Mouse (Mus musculus): Measurements from ENCODE around the gene Zc3hc1. TPM values are rescaled to one million over a fixed set of nuclear protein-coding genes. Genes with fewer than 3 reads are reported as not detected.
A peak's percentile ranks its signal among the peaks of the same experiment; 100 is the strongest.
"Not testable (repeated sequence)": the region's sequence is repeated elsewhere in the genome, so short reads cannot be mapped to it uniquely, and the experiment has no call there.

The Zc3hc1 gene
- polyA plus RNA-seq, 1 experiment from 2014 or later, result 69.2 TPM

DNA sequence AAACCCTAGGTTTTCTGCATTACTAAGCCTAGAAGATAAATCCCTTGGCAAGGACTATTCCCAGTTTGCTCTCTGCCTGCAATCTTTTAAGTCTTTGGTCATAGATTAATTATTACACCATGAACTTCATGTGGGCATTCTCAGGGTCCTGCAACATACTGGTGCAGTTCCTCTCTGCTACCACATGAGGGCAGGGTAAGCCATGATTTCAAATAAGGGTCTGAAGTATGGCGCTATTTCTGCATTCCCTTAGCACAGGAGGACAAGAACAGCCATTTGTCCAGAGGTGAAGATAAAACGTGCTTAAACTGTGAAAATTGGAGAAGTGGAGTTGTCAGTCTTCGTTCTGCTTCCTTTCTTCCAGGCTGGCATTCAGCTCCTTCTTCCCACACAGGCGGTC is 12.6 kb upstream of the Zc3hc1 start:
- Histone ChIP-seq H3K4me3 (peak overlapping the region; percentile 27), H3K9ac (peak overlapping the region; percentile 60; the same call in 1 of the 2 replicates), H3K27me3 (no peaks in the 10 kb centered on the region), H3K27ac (no peak overlapping the region), H3K4me2 (peak overlapping the region; percentile 57), H3K9me3 (replicated peaks) (no peaks in the 10 kb centered on the region), H3K4me1 (peaks cover 22% of the 10 kb centered on the region; the same call in 1 of the 2 replicates), H3K36me3 (ENCODE audit: poor library complexity, severe bottlenecking) (no peaks in the 10 kb centered on the region)
- 16% methylated on average over 4 of the region's 4 CpGs for WGBS
- ATAC-seq, result no peak

DNA sequence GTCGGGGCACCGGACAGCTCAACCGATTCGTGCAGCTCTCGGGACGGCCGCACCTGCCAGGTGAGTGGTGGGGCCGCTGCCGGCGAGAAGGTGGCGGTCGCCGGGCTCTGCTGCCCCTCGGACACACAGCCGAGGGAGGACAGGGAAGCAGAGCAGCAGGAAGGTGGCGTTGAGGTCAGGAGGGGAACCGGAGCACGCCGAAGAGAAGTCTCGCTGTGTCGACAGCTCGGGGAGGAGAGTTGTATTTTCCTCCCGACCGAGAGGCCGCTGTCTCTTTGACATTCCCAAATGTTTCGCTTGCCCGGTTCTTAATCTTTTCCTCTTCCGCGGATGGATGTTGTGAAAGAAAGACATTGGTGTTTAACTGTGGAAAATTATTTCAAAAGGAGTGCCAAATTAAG is 11.3 kb upstream of the Zc3hc1 start:
- ATAC-seq, result peak; percentile 0; the same call in 1 of the 2 replicates
- WGBS, result under 1% methylated on average over 29 of the region's 29 CpGs
- no peaks in the 10 kb centered on the region for H3K27me3 ChIP-seq
- H3K36me3 ChIP-seq (ENCODE audit: poor library complexity, severe bottlenecking), result no peaks in the 10 kb centered on the region
- no peaks in the 10 kb centered on the region for H3K9me3 ChIP-seq (replicated peaks)
- H3K4me1 ChIP-seq, result peaks cover 22% of the 10 kb centered on the region; the same call in 1 of the 2 replicates
- H3K4me3 ChIP-seq, result peak overlapping the region; percentile 99
- H3K4me2 ChIP-seq, result peak overlapping the region; percentile 71
- H3K27ac ChIP-seq, result peak overlapping the region; percentile 91
- peak overlapping the region; percentile 98 for H3K9ac ChIP-seq

DNA sequence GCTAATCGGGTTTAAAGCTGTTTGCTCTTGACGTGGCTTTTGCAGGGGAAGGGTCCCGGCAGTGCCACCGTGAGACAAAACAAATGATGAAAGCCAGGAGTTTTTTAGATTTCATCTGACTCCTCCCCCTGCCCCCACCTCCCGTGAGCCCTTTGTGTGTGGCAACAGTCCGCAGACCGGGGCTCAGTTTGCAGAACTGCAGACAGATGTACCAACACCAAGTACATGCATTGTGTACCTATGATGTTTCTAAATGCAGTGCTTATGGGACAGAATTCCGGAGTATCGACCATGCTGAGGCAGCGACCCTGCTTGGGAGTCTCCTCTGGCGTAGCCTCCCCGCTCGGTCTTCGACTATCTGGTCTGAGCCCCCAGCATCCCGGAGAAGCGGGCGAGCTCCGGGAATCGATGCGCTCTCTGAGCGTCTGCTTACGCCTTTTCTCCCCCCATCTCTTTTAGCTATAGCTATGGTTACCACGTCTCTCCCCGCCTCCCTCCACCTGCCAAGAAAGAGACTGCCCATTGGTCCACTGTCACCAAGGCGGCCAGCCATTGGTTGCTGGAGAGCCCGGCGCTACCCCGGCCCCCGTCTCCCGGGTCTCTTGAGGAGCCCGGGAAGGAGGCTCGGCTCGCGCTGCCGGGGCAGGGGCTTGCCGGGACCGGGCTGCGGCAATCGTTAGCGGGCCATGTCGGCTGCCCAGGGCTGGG is 10.6 kb upstream of the Zc3hc1 start, which contains the start of gene Klhdc10:
Gene Klhdc10, plus strand, starts transcription at position 561 of the 708 bp plus-strand sequence.
- H3K9me3 ChIP-seq (replicated peaks), result no peaks in the 10 kb centered on the region
- peak within 1 kb of the TSS; percentile 71 for H3K4me2 ChIP-seq
- peak within 1 kb of the TSS; percentile 98 for H3K9ac ChIP-seq
- H3K36me3 ChIP-seq (ENCODE audit: poor library complexity, severe bottlenecking), result no peaks in the 10 kb centered on the region
- WGBS, result 1% methylated on average over 41 of the region's 41 CpGs
- H3K27ac ChIP-seq, result peak within 1 kb of the TSS; percentile 98
- peak within 1 kb of the TSS; percentile 99 for H3K4me3 ChIP-seq
- H3K27me3 ChIP-seq, result no peaks in the 10 kb centered on the region
- peak; percentile 100 for ATAC-seq
- H3K4me1 ChIP-seq, result peaks cover 22% of the 10 kb centered on the region; the same call in 1 of the 2 replicates

GRCm38 (mm10) chr6:30400716-30401115 is 9.9 kb upstream of the Zc3hc1 start:
- H3K36me3 ChIP-seq (ENCODE audit: poor library complexity, severe bottlenecking), result no peaks in the 10 kb centered on the region
- WGBS, result 7% methylated on average over 7 of the region's 7 CpGs
- peaks cover 22% of the 10 kb centered on the region; the same call in 1 of the 2 replicates for H3K4me1 ChIP-seq
- peak overlapping the region; percentile 99 for H3K4me3 ChIP-seq
- H3K9ac ChIP-seq, result peak overlapping the region; percentile 74
- H3K4me2 ChIP-seq, result peak overlapping the region; percentile 55
- H3K27me3 ChIP-seq, result no peaks in the 10 kb centered on the region
- no peaks in the 10 kb centered on the region for H3K9me3 ChIP-seq (replicated peaks)
- H3K27ac ChIP-seq, result peak overlapping the region; percentile 98
- no peak for ATAC-seq

DNA sequence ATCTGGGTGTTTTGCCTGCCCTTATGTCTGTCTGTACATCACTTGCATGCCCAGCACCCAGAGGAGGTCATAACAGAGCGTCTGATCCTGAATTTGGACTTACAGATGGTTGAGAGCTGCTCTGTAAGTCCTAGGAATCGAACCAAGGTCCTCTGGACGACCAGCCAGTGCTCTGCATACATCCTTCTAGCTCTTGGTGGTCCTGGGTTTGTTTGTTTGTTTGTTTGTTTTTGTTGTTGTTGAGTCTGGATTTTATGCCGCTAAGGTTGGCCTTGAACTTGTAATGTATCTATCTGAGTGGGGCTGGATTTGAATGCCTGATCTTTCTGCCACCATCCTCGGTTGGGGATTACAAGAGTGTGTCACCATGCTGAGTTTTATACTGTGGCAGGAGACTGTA is 9.3 kb upstream of the Zc3hc1 start:
- Histone ChIP-seq H3K4me1 (peaks cover 22% of the 10 kb centered on the region; the same call in 1 of the 2 replicates), H3K27me3 (no peaks in the 10 kb centered on the region), H3K9me3 (replicated peaks) (no peaks in the 10 kb centered on the region), H3K27ac (peak overlapping the region; percentile 98), H3K36me3 (ENCODE audit: poor library complexity, severe bottlenecking) (no peaks in the 10 kb centered on the region), H3K4me3 (no peak overlapping the region), H3K4me2 (peak overlapping the region; percentile 55; the same call in 1 of the 2 replicates), H3K9ac (no peak overlapping the region)
- no peak for ATAC-seq
- 85% methylated on average over 5 of the region's 5 CpGs for WGBS

DNA sequence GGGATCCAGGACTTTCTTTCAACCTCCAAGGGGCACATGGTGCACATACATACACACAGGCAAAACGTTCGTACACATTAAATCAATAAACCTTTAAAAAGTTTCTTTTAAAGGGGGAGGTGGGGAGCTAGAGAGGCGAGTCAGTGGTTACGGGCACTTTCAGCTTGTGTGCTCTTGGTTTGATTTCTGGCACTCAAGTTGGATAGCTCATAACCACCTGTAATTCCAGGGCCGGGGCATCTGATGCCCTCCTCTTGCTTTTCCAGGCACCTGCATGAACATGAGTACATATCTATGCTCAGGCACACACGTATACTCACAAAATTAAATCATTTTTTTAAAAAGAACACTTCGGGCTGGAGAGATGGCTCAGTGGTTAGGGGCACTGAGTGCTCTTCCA is 1.2 kb upstream of the Zc3hc1 start:
- ATAC-seq, result no peak
- no peak overlapping the region for H3K27ac ChIP-seq
- no peak overlapping the region for H3K4me3 ChIP-seq
- H3K9me3 ChIP-seq (replicated peaks), result no peaks in the 10 kb centered on the region
- H3K9ac ChIP-seq, result no peak overlapping the region
- H3K36me3 ChIP-seq (ENCODE audit: poor library complexity, severe bottlenecking), result peaks cover 6% of the 10 kb centered on the region
- whole genome bisulfite sequencing, result 89% methylated on average over 7 of the region's 7 CpGs
- H3K4me2 ChIP-seq, result no peak overlapping the region
- H3K27me3 ChIP-seq, result no peaks in the 10 kb centered on the region
- H3K4me1 ChIP-seq, result peaks cover 6% of the 10 kb centered on the region; the same call in 1 of the 2 replicates

GRCm38 (mm10) chr6:30390271-30390670 is 557 bp downstream of the Zc3hc1 start:
- peak overlapping the region; percentile 57 for H3K4me2 ChIP-seq
- H3K27me3 ChIP-seq; H3K4me1 ChIP-seq; H3K9me3 ChIP-seq (replicated peaks); H3K27ac ChIP-seq: not testable (repeated sequence)
- ATAC-seq, result peak; percentile 3; the same call in 1 of the 2 replicates
- peaks cover 23% of the 10 kb centered on the region for H3K36me3 ChIP-seq (ENCODE audit: poor library complexity, severe bottlenecking)
- H3K4me3 ChIP-seq, result peak overlapping the region; percentile 81
- WGBS, result 33% methylated on average over 4 of the region's 4 CpGs
- H3K9ac ChIP-seq, result peak overlapping the region; percentile 78

GRCm38 (mm10) chr6:30381116-30381515 is 9.7 kb downstream of the Zc3hc1 start:
- Histone ChIP-seq H3K4me3 (no peak overlapping the region), H3K9ac (no peak overlapping the region), H3K27me3 (no peaks in the 10 kb centered on the region), H3K36me3 (ENCODE audit: poor library complexity, severe bottlenecking) (peaks cover 87% of the 10 kb centered on the region), H3K27ac (no peak overlapping the region), H3K9me3 (replicated peaks) (no peaks in the 10 kb centered on the region), H3K4me2 (no peak overlapping the region), H3K4me1 (no peaks in the 10 kb centered on the region)
- 67% methylated on average over 3 of the region's 3 CpGs for WGBS
- ATAC-seq, result no peak

DNA sequence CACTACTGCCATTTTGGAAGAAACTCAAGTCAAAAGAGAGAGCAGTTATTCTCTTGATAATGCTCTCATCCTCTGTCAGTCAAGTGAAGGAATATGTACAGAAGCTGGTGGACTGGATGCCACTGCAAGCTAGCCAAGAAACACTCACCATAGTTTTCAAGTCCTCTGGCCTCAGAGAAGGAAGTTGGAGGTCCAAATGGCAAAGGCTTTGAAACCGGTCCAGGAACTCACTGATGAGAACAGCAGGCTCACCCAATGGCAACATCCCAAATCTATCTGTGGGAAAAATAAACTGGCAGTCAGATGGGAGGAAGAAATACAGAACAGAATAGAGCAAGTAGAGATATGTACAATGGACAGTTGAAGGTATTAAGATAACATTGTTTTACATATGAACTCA is 15.0 kb downstream of the Zc3hc1 start:
- H3K4me2 ChIP-seq, result no peak overlapping the region
- H3K9me3 ChIP-seq (replicated peaks), result no peaks in the 10 kb centered on the region
- peaks cover 10% of the 10 kb centered on the region for H3K4me1 ChIP-seq
- WGBS, result 97% methylated on average over 1 of the region's 1 CpGs
- no peak overlapping the region for H3K27ac ChIP-seq
- ATAC-seq, result no peak
- no peak overlapping the region for H3K9ac ChIP-seq
- H3K4me3 ChIP-seq, result no peak overlapping the region
- no peaks in the 10 kb centered on the region for H3K27me3 ChIP-seq
- H3K36me3 ChIP-seq (ENCODE audit: poor library complexity, severe bottlenecking), result peaks cover 89% of the 10 kb centered on the region

GRCm38 (mm10) chr6:30374731-30375510 is 15.9 kb downstream of the Zc3hc1 start:
- no peak overlapping the region for H3K4me2 ChIP-seq
- no peaks in the 10 kb centered on the region for H3K9me3 ChIP-seq (replicated peaks)
- ATAC-seq, result no peak
- H3K36me3 ChIP-seq (ENCODE audit: poor library complexity, severe bottlenecking), result peaks cover 89% of the 10 kb centered on the region
- no peaks in the 10 kb centered on the region for H3K27me3 ChIP-seq
- peaks cover 10% of the 10 kb centered on the region for H3K4me1 ChIP-seq
- H3K9ac ChIP-seq, result no peak overlapping the region
- H3K27ac ChIP-seq, result no peak overlapping the region
- no peak overlapping the region for H3K4me3 ChIP-seq
- WGBS, result 87% methylated on average over 16 of the region's 16 CpGs

- peaks cover 94% of the 10 kb centered on the region for H3K36me3 ChIP-seq (ENCODE audit: poor library complexity, severe bottlenecking)
- H3K4me1 ChIP-seq, result peaks cover 10% of the 10 kb centered on the region
- no peak overlapping the region for H3K4me2 ChIP-seq
- no peak overlapping the region for H3K27ac ChIP-seq
- no peak overlapping the region for H3K4me3 ChIP-seq
- no peaks in the 10 kb centered on the region for H3K9me3 ChIP-seq (replicated peaks)
- 93% methylated on average over 17 of the region's 17 CpGs for WGBS
- no peak for ATAC-seq
- no peak overlapping the region for H3K9ac ChIP-seq
- no peaks in the 10 kb centered on the region for H3K27me3 ChIP-seq
Observed at GRCm38 (mm10) chr6:30372627-30373369, 18.0 kb downstream of the Zc3hc1 start.
